In genomic region chr14:121798411-121798799, GRCm38 (mm10) we compare ENCODE assay signal across 7 mouse cellular contexts. TPM values are rescaled to one million over a fixed set of nuclear protein-coding genes. Genes with fewer than 3 reads are reported as not detected.
A peak's percentile ranks its signal among the peaks of the same experiment; 100 is the strongest.
DNase-seq lines count a peak whose midpoint lies in the region; ATAC-seq and TF ChIP-seq lines count a peak whose summit lies in the region.

No protein-coding gene starts in this region.

- intact Hi-C loops in left cerebral cortex, postnatal 4 days (cut with DNase I), result no loop called here

- DNase-seq in adrenal gland, postnatal 10 days, result peak; percentile 92
- DNase-seq in embryonic facial prominence, embryonic 10.5 days (ENCODE audit: low spot score), result peak; percentile 94
- DNase-seq in gonadal fat pad, adult 2 months (ENCODE audit: low read depth), result peak; percentile 70
- DNase-seq in left cerebral cortex, postnatal 4 days, result peak; percentile 89
- DNase-seq in spleen, adult 12 weeks (ENCODE audit: low spot score), result peak; percentile 72

- no peak for TF ChIP-seq CTCF in intestine, postnatal 0 days (IDR thresholded peaks at IDR 0.05; ENCODE audit: low read depth)

- H3K36me3 ChIP-seq in embryonic facial prominence, embryonic 10.5 days (replicated peaks), result no peaks in the 10 kb centered on the region
- no peaks in the 10 kb centered on the region for H3K36me3 ChIP-seq in intestine, postnatal 0 days (ENCODE audit: control insufficient read depth, insufficient read depth)
- no peaks in the 10 kb centered on the region for H3K36me3 ChIP-seq in midbrain, embryonic 12.5 days

- peak overlapping the region; percentile 83 for H3K4me3 ChIP-seq in embryonic facial prominence, embryonic 10.5 days
- H3K4me3 ChIP-seq in intestine, postnatal 0 days (ENCODE audit: low read depth, low read length), result peak overlapping the region; percentile 74
- peak overlapping the region; percentile 76 for H3K4me3 ChIP-seq in midbrain, embryonic 12.5 days

- peak overlapping the region; percentile 83 for H3K27ac ChIP-seq in embryonic facial prominence, embryonic 10.5 days (replicated peaks)
- peak overlapping the region; percentile 96 for H3K27ac ChIP-seq in intestine, postnatal 0 days (ENCODE audit: low read depth, low read length)
- H3K27ac ChIP-seq in midbrain, embryonic 12.5 days (replicated peaks), result peak overlapping the region; percentile 78

- WGBS in embryonic facial prominence, embryonic 10.5 days, result under 1% methylated on average over 22 of the region's 22 CpGs
- under 1% methylated on average over 22 of the region's 22 CpGs for WGBS in intestine, postnatal 0 days
- WGBS in midbrain, embryonic 12.5 days, result 0% methylated on average over 22 of the region's 22 CpGs

- no peaks in the 10 kb centered on the region for H3K9me3 ChIP-seq in embryonic facial prominence, embryonic 10.5 days
- H3K9me3 ChIP-seq in intestine, postnatal 0 days (ENCODE audit: control insufficient read depth), result no peaks in the 10 kb centered on the region
- no peaks in the 10 kb centered on the region for H3K9me3 ChIP-seq in midbrain, embryonic 12.5 days

- peak; percentile 87 for ATAC-seq in intestine, postnatal 0 days
- ATAC-seq in midbrain, embryonic 12.5 days (ENCODE audit: low FRiP score, low read depth), result peak; percentile 92

- H3K27me3 ChIP-seq in embryonic facial prominence, embryonic 10.5 days (replicated peaks; ENCODE audit: low read depth, poor library complexity, severe bottlenecking), result peaks cover 33% of the 10 kb centered on the region
- H3K27me3 ChIP-seq in intestine, postnatal 0 days (replicated peaks; ENCODE audit: control insufficient read depth, insufficient read depth, low read length), result no peaks in the 10 kb centered on the region
- peaks cover 29% of the 10 kb centered on the region for H3K27me3 ChIP-seq in midbrain, embryonic 12.5 days

- peaks cover 14% of the 10 kb centered on the region for H3K4me1 ChIP-seq in embryonic facial prominence, embryonic 10.5 days
- H3K4me1 ChIP-seq in intestine, postnatal 0 days (replicated peaks; ENCODE audit: control insufficient read depth, insufficient read depth, low read length), result peaks cover 7% of the 10 kb centered on the region; the same call in 1 of the 2 replicates
- H3K4me1 ChIP-seq in midbrain, embryonic 12.5 days, result peaks cover 9% of the 10 kb centered on the region; the same call in 1 of the 2 replicates

- H3K4me2 ChIP-seq in intestine, postnatal 0 days (replicated peaks; ENCODE audit: low read depth), result peak overlapping the region; percentile 92
- peak overlapping the region; percentile 90 for H3K4me2 ChIP-seq in midbrain, embryonic 12.5 days (replicated peaks)

- peak overlapping the region; percentile 67 for H3K9ac ChIP-seq in intestine, postnatal 0 days (ENCODE audit: low read depth, low read length)
- H3K9ac ChIP-seq in midbrain, embryonic 12.5 days (replicated peaks), result peak overlapping the region; percentile 64

RNA-seq across cellular contexts. Expression of gene Dock9, which starts 0.8 kb away (rescaled TPM):
- total RNA-seq in adrenal gland, postnatal 10 days (2021), result 10 to 100 TPM; 32.3 to 40.2 TPM
- 4.0 and 4.1 TPM in 2 replicates for polyA plus RNA-seq in embryonic facial prominence, embryonic 10.5 days (2016; fragmentation: Nextera tagmentation; extraction: Ambion mirVana)
- 36.0 and 39.1 TPM in 2 replicates for polyA plus RNA-seq in gonadal fat pad, adult 2 months (2012; rRNA removed)
- 6.2 and 7.3 TPM in 2 replicates for polyA plus RNA-seq in intestine, postnatal 0 days (2015; fragmentation: Nextera tagmentation; extraction: Ambion mirVana)
- 100 to 1,000 TPM; 194 to 195 TPM for total RNA-seq in left cerebral cortex, postnatal 4 days (2021)
- 5.4 and 5.5 TPM in 2 replicates for polyA plus RNA-seq in midbrain, embryonic 12.5 days (2016; fragmentation: Nextera tagmentation; extraction: Ambion mirVana)

Comparison
In these comparisons a context has a peak if more than half of its experiments do, and no peak if none do; other contexts are left out.
1. Peak in every context shown above with its lines: DNase-seq, ATAC-seq, H3K4me3 ChIP-seq and H3K27ac ChIP-seq.